In the genomic region with DNA sequence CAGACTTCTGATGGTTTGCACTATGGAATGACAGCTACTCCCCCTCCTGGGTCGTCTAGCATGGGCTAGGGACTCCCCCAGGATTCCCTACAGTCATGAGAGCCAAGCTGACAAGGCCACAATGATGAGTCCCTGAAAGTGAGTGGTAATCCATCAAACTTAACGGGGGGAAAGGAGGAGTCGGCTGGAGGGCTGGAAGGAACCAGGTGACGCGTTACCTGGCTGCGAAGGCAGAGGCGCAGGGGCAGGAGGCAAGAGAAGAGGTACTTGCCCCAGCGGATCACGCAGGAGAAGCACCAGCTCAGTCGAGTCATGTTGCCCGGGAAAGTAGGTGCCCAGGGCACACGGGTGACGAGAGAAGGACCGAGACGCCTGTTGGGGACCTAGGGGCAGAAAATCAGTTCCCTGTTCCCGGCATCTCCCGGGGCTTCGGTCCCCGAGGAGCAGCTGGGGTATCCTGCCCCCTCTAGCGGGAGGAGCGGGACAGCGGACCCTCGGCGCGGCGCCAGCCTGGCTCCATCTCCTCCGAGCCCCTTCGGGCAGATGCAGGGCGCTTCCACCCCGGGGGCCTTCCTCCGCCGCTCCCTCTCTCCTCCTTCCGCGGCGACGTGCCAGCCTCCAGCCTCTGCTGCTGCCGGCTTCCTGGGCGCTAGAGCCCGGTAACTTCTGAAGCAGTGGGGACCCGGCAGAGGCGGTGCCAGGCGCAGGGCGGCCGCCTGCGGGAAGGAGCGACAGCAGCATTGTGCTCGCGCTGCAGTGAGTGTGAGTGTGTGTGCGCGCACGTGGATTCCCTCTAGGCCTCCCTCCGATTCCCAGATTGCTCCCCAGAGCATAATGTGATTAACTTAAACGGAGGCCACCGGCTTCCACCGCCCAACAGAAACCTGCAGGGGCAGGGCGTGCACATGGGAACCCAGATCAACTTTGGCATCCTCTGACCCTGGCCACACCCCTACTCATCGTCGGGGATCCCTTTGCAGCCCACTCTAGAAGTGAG, we compare ENCODE assay signal across 8 mouse cellular contexts. TPM values are rescaled to one million over a fixed set of nuclear protein-coding genes. Genes with fewer than 3 reads are reported as not detected.
DNase-seq lines count a peak whose midpoint lies in the region; ATAC-seq and TF ChIP-seq lines count a peak whose summit lies in the region.

No protein-coding gene starts in this region.

- peak overlapping the region; percentile 95 for H3K4me2 ChIP-seq in embryonic facial prominence, embryonic 12.5 days (replicated peaks)
- peak overlapping the region; percentile 98 for H3K4me2 ChIP-seq in hindbrain, embryonic 11.5 days (replicated peaks; ENCODE audit: low read depth, low read length)
- H3K4me2 ChIP-seq in limb, embryonic 12.5 days, result peak overlapping the region; percentile 98
- peak overlapping the region; percentile 95 for H3K4me2 ChIP-seq in midbrain, embryonic 14.5 days (ENCODE audit: low read length)

- no peaks in the 10 kb centered on the region for H3K9me3 ChIP-seq in embryonic facial prominence, embryonic 12.5 days
- no peaks in the 10 kb centered on the region for H3K9me3 ChIP-seq in hindbrain, embryonic 11.5 days (ENCODE audit: control insufficient read depth, low read length)
- no peaks in the 10 kb centered on the region for H3K9me3 ChIP-seq in limb, embryonic 12.5 days
- H3K9me3 ChIP-seq in midbrain, embryonic 14.5 days (ENCODE audit: control insufficient read depth, low read length), result no peaks in the 10 kb centered on the region

- H3K27me3 ChIP-seq in heart, adult 2 months (ENCODE audit: control insufficient read depth, insufficient read depth, low read length), result no peaks in the 10 kb centered on the region; the same call in 1 of the 2 replicates
- 0 out of 2 replicates have a peak, but pooled peaks cover 16% of the 10 kb centered on the region for H3K27me3 ChIP-seq in embryonic facial prominence, embryonic 12.5 days
- peaks cover 10% of the 10 kb centered on the region; the same call in 1 of the 2 replicates for H3K27me3 ChIP-seq in hindbrain, embryonic 11.5 days (ENCODE audit: control insufficient read depth, insufficient read depth, low read length)
- H3K27me3 ChIP-seq in limb, embryonic 12.5 days, result peaks cover 41% of the 10 kb centered on the region
- peaks cover 6% of the 10 kb centered on the region; the same call in 1 of the 2 replicates for H3K27me3 ChIP-seq in midbrain, embryonic 14.5 days (ENCODE audit: control insufficient read depth, insufficient read depth, low read length)

- WGBS in heart, adult 2 months, result 5% methylated on average over 58 of the region's 58 CpGs
- under 1% methylated on average over 58 of the region's 58 CpGs for WGBS in embryonic facial prominence, embryonic 12.5 days
- under 1% methylated on average over 56 of the region's 58 CpGs for WGBS in hindbrain, embryonic 11.5 days
- under 1% methylated on average over 54 of the region's 58 CpGs for WGBS in limb, embryonic 12.5 days
- WGBS in midbrain, embryonic 14.5 days, result under 1% methylated on average over 58 of the region's 58 CpGs

- H3K79me2 ChIP-seq in heart, adult 2 months (replicated peaks; ENCODE audit: control insufficient read depth, insufficient read depth, low read length), result no peaks in the 10 kb centered on the region

- no peak for TF ChIP-seq EP300 in heart, adult 2 months (IDR thresholded peaks at IDR 0.05; ENCODE audit: insufficient read depth, low read depth, low read length)

- H3K9ac ChIP-seq in heart, adult 2 months (ENCODE audit: low read depth, low read length), result peak overlapping the region; percentile 31
- peak overlapping the region; percentile 80 for H3K9ac ChIP-seq in embryonic facial prominence, embryonic 12.5 days
- peak overlapping the region; percentile 69 for H3K9ac ChIP-seq in hindbrain, embryonic 11.5 days (ENCODE audit: low read depth, low read length)
- H3K9ac ChIP-seq in limb, embryonic 12.5 days (replicated peaks), result peak overlapping the region; percentile 79
- peak overlapping the region; percentile 64 for H3K9ac ChIP-seq in midbrain, embryonic 14.5 days (replicated peaks; ENCODE audit: low read length)

- intact Hi-C loops in heart, adult 2 months (cut with DNase I), result no loop called here

- peak; percentile 60 for TF ChIP-seq CTCF in heart, adult 2 months (IDR thresholded peaks at IDR 0.05)

- no peak for TF ChIP-seq POLR2A in heart, adult 2 months (IDR thresholded peaks at IDR 0.05; ENCODE audit: insufficient read depth, low read depth, low read length)

- no peak overlapping the region for H3K27ac ChIP-seq in heart, adult 2 months
- peak overlapping the region; percentile 88 for H3K27ac ChIP-seq in embryonic facial prominence, embryonic 12.5 days
- H3K27ac ChIP-seq in hindbrain, embryonic 11.5 days (ENCODE audit: low read depth, low read length), result peak overlapping the region; percentile 79
- peak overlapping the region; percentile 23; the same call in 1 of the 2 replicates for H3K27ac ChIP-seq in limb, embryonic 12.5 days
- peak overlapping the region; percentile 63 for H3K27ac ChIP-seq in midbrain, embryonic 14.5 days (replicated peaks; ENCODE audit: low read depth, low read length)

- H3K4me3 ChIP-seq in heart, adult 2 months, result peak overlapping the region; percentile 50
- peak overlapping the region; percentile 55 for H3K4me3 ChIP-seq in embryonic facial prominence, embryonic 12.5 days
- peak overlapping the region; percentile 55 for H3K4me3 ChIP-seq in hindbrain, embryonic 11.5 days (ENCODE audit: low read depth, low read length)
- peak overlapping the region; percentile 58 for H3K4me3 ChIP-seq in limb, embryonic 12.5 days (replicated peaks)
- H3K4me3 ChIP-seq in midbrain, embryonic 14.5 days (replicated peaks; ENCODE audit: low read depth, low read length), result peak overlapping the region; percentile 49

- peaks cover 13% of the 10 kb centered on the region for H3K4me1 ChIP-seq in heart, adult 2 months (ENCODE audit: control insufficient read depth, insufficient read depth, low read length)
- H3K4me1 ChIP-seq in embryonic facial prominence, embryonic 12.5 days, result peaks cover 59% of the 10 kb centered on the region
- H3K4me1 ChIP-seq in hindbrain, embryonic 11.5 days (replicated peaks; ENCODE audit: control insufficient read depth, insufficient read depth, low read length), result peaks cover 17% of the 10 kb centered on the region
- peaks cover 71% of the 10 kb centered on the region for H3K4me1 ChIP-seq in limb, embryonic 12.5 days (replicated peaks)
- H3K4me1 ChIP-seq in midbrain, embryonic 14.5 days (ENCODE audit: control insufficient read depth, insufficient read depth, low read length), result peaks cover 24% of the 10 kb centered on the region

- peak in 1 of 2 experiments; percentile 67 for DNase-seq in heart, adult 2 months
- DNase-seq in heart, adult 8-10 months (ENCODE audit: low spot score), result no peak
- peak; percentile 58 for DNase-seq in MN1 (ENCODE audit: low spot score)
- peak; percentile 83 for DNase-seq in hindbrain, embryonic 11.5 days (ENCODE audit: low spot score)
- DNase-seq in midbrain, embryonic 14.5 days, result peak; percentile 84
- DNase-seq in thymus, postnatal 4 days, result peak; percentile 71

- H3K36me3 ChIP-seq in heart, adult 2 months (ENCODE audit: control insufficient read depth, insufficient read depth, low read length), result no peaks in the 10 kb centered on the region
- H3K36me3 ChIP-seq in embryonic facial prominence, embryonic 12.5 days, result no peaks in the 10 kb centered on the region
- no peaks in the 10 kb centered on the region for H3K36me3 ChIP-seq in hindbrain, embryonic 11.5 days (ENCODE audit: control insufficient read depth, insufficient read depth, low read length)
- H3K36me3 ChIP-seq in limb, embryonic 12.5 days, result no peaks in the 10 kb centered on the region
- no peaks in the 10 kb centered on the region for H3K36me3 ChIP-seq in midbrain, embryonic 14.5 days (ENCODE audit: control insufficient read depth, insufficient read depth, low read length)

- peak; percentile 54; the same call in 1 of the 2 replicates for ATAC-seq in embryonic facial prominence, embryonic 12.5 days (ENCODE audit: insufficient number of reproducible peaks, insufficient read depth, low FRiP score, low TSS enrichment)
- ATAC-seq in hindbrain, embryonic 11.5 days (ENCODE audit: low FRiP score), result peak; percentile 62
- ATAC-seq in limb, embryonic 12.5 days (ENCODE audit: insufficient number of reproducible peaks, insufficient read depth, low FRiP score, low TSS enrichment, low read depth), result no peak
- peak; percentile 60 for ATAC-seq in midbrain, embryonic 14.5 days (ENCODE audit: low FRiP score, low TSS enrichment)

RNA-seq across cellular contexts. Expression of gene Tns1, which starts 25.9 kb away (rescaled TPM):
- 100 to 1,000 TPM; 629 to 748 TPM for total RNA-seq in heart, adult 2 months (2021)
- 329 and 365 TPM in 2 replicates for polyA plus RNA-seq in heart, adult 2 months (2012; rRNA removed)
- 100 to 1,000 TPM; 733 to 828 (median 798) TPM for total RNA-seq in heart, adult 8-10 months (2022)
- polyA plus RNA-seq in embryonic facial prominence, embryonic 12.5 days (2016; fragmentation: Nextera tagmentation; extraction: Ambion mirVana), result 38.8 and 39.4 TPM in 2 replicates
- 16.1 and 17.3 TPM in 2 replicates for polyA plus RNA-seq in hindbrain, embryonic 11.5 days (2014; fragmentation: Nextera tagmentation; extraction: Ambion mirVana)
- 36.7 and 44.9 TPM in 2 replicates for polyA plus RNA-seq in limb, embryonic 12.5 days (2016; fragmentation: Nextera tagmentation; extraction: Ambion mirVana)
- polyA plus RNA-seq in midbrain, embryonic 14.5 days (2014; fragmentation: Nextera tagmentation; extraction: Ambion mirVana), result 7.6 and 11.0 TPM in 2 replicates

RNA-seq across cellular contexts. Expression of gene Rufy4, which starts 27.0 kb away (rescaled TPM):
- total RNA-seq in heart, adult 2 months (2021), result 1 to 10 TPM; 1.1 to 1.2 TPM
- 0.59 and 1.0 TPM in 2 replicates for polyA plus RNA-seq in heart, adult 2 months (2012; rRNA removed)
- total RNA-seq in heart, adult 8-10 months (2022), result 1 to 10 TPM in 3 of 4 experiments, under 1 TPM in 1; 0.52 to 1.8 (median 1.3) TPM
- polyA plus RNA-seq in embryonic facial prominence, embryonic 12.5 days (2016; fragmentation: Nextera tagmentation; extraction: Ambion mirVana), result 0.22 and 0.26 TPM in 2 replicates
- polyA plus RNA-seq in hindbrain, embryonic 11.5 days (2014; fragmentation: Nextera tagmentation; extraction: Ambion mirVana), result 0.56 and 0.66 TPM in 2 replicates
- 0.15 and 0.18 TPM in 2 replicates for polyA plus RNA-seq in limb, embryonic 12.5 days (2016; fragmentation: Nextera tagmentation; extraction: Ambion mirVana)
- polyA plus RNA-seq in midbrain, embryonic 14.5 days (2014; fragmentation: Nextera tagmentation; extraction: Ambion mirVana), result 0.12 and 0.33 TPM in 2 replicates

RNA-seq across cellular contexts. Expression of gene Cxcr2, which starts 55.5 kb away (rescaled TPM):
- total RNA-seq in heart, adult 2 months (2021), result under 1 TPM; 0.14 to 0.52 TPM
- 0.82 and 1.3 TPM in 2 replicates for polyA plus RNA-seq in heart, adult 2 months (2012; rRNA removed)
- under 1 TPM in 2 of 4 experiments, not detected in 2; 0.23 to 0.44 TPM for total RNA-seq in heart, adult 8-10 months (2022)
- polyA plus RNA-seq in embryonic facial prominence, embryonic 12.5 days (2016; fragmentation: Nextera tagmentation; extraction: Ambion mirVana), result 0.08 and 0.10 TPM in 2 replicates
- 0.05 and 0.10 TPM in 2 replicates for polyA plus RNA-seq in hindbrain, embryonic 11.5 days (2014; fragmentation: Nextera tagmentation; extraction: Ambion mirVana)
- polyA plus RNA-seq in limb, embryonic 12.5 days (2016; fragmentation: Nextera tagmentation; extraction: Ambion mirVana), result 0.06 and 0.09 TPM in 2 replicates
- not detected in 2 replicates for polyA plus RNA-seq in midbrain, embryonic 14.5 days (2014; fragmentation: Nextera tagmentation; extraction: Ambion mirVana)
